Mouse (Mus musculus): ENCODE data around the gene Tm9sf1. TPM values are rescaled to one million over a fixed set of nuclear protein-coding genes. Genes with fewer than 3 reads are reported as not detected.

The Tm9sf1 gene
- total and polyA plus RNA-seq, 3 experiments = 36.1 to 65.3 (median 51.3) TPM

DNA sequence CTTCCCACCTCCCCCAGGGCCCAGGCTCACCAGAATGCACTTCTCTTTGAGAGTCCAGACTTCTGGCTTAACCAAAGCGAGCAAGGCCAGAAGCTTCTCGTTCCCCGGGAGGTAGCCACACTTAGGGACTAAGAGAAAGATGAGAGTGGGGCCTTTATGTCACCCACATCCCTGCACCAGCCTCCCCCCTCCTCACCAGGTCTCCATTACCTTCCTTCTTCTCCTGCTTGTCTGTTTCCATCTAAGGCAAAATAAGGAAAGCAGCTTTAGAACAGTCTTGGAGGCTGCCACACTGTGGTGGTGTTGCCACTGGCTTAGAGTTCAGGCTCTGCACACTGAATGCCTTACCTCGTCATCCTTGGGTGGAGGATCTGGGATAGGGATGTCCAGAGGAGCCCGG lies 54.3 kb downstream of the Tm9sf1 start:
- Histone ChIP-seq H3K27ac (ENCODE audit: insufficient read depth, low read depth) (peak overlapping the region; percentile 97), H3K36me3 (replicated peaks in 1 of 2; ENCODE audit: control insufficient read depth in 1 of 2, insufficient read depth in 1 of 2, low read length in 1 of 2) (peaks cover 22 to 45% of the 10 kb centered on the region in 2 experiments), H3K9me3 (replicated peaks; ENCODE audit: low read length) (no peaks in the 10 kb centered on the region), H3K9ac (ENCODE audit: insufficient read depth, low read depth) (peak overlapping the region; percentile 89), H3K4me3 (replicated peaks in 1 of 3; ENCODE audit: low read depth in 2 of 3, low read length in 2 of 3, poor library complexity in 1 of 3) (peak overlapping the region; percentile 79 to 94 (median 91)), H3K4me1 (ENCODE audit: control insufficient read depth in 1 of 2, insufficient read depth in 2 of 2) (peaks cover 8 to 64% of the 10 kb centered on the region in 2 experiments), H3K79me2 (replicated peaks; ENCODE audit: control insufficient read depth, extremely low read depth, insufficient read depth, poor library complexity, severe bottlenecking) (peaks cover 35% of the 10 kb centered on the region), H3K27me3 (replicated peaks) (no peaks in the 10 kb centered on the region), H3K4me2 (ENCODE audit: insufficient read depth, low read depth, poor library complexity, severe bottlenecking) (peak overlapping the region; percentile 96)
- no peak for DNase-seq (ENCODE audit: extremely low read depth)
- in situ Hi-C loops (cut with MboI; ENCODE audit: low pct_ligation_motif_present, low pct_unique_long_range_greater_than_20kb, low sequenced_read_pairs) = no loop called here
- TF ChIP-seq RAD21 (IDR thresholded peaks at IDR 0.05; ENCODE audit: low read depth, low read length) (no peak), POLR2A (IDR thresholded peaks at IDR 0.05; ENCODE audit: low read depth, low read length) (no peak), TCF12 (IDR thresholded peaks at IDR 0.05; ENCODE audit: low read depth, low read length) (no peak), NELFE (IDR thresholded peaks at IDR 0.05; ENCODE audit: low read depth, low read length) (no peak), USF1 (IDR thresholded peaks at IDR 0.05; ENCODE audit: low read depth, low read length) (no peak), CHD1 (IDR thresholded peaks at IDR 0.05; ENCODE audit: low read depth, low read length) (no peak), JUND (conservative IDR thresholded peaks at IDR 0.05; ENCODE audit: low read depth, low read length) (no peak), SIN3A (IDR thresholded peaks at IDR 0.05; ENCODE audit: low read length) (no peak), ZMIZ1 (IDR thresholded peaks at IDR 0.05; ENCODE audit: low read depth, low read length) (no peak), BHLHE40 (IDR thresholded peaks at IDR 0.05; ENCODE audit: low read depth, low read length) (no peak), POLR2AphosphoS2 (IDR thresholded peaks at IDR 0.05; ENCODE audit: low read depth, low read length) (no peak)
- dilution Hi-C loops (cut with MboI; ENCODE audit: extremely low pct_ligation_motif_present, extremely low pct_unique_long_range_greater_than_20kb, low sequenced_read_pairs) = no loop called here

DNA sequence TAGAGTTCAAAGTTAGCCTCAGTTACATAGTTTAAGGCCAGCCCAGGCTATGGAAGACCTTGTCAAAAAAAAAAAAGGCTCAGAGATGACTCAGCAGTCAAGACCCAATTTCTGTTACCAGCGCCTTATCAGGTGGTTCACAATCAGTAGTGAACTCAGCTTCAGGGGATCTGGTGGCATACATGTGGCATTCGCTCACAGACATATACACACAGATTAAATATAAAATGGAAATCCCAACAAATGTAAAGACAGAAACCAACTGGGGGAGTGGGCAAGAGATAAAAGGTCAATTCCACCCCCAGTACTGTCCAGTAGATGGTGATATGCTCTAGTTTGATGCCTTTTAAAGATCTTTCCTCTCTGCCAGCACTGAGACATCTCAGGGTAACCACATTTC lies 57.5 kb downstream of the Tm9sf1 start:
- no peak overlapping the region for H3K4me3 ChIP-seq (replicated peaks in 1 of 3; ENCODE audit: low read depth in 2 of 3, low read length in 2 of 3, poor library complexity in 1 of 3)
- H3K27ac ChIP-seq (ENCODE audit: insufficient read depth, low read depth) = peak overlapping the region; percentile 83
- no peak overlapping the region for H3K9ac ChIP-seq (ENCODE audit: insufficient read depth, low read depth)
- dilution Hi-C loops (cut with MboI; ENCODE audit: extremely low pct_ligation_motif_present, extremely low pct_unique_long_range_greater_than_20kb, low sequenced_read_pairs) (no loop called here), in situ Hi-C loops (cut with MboI; ENCODE audit: low pct_ligation_motif_present, low pct_unique_long_range_greater_than_20kb, low sequenced_read_pairs) (no loop called here)
- H3K9me3 ChIP-seq (replicated peaks; ENCODE audit: low read length) = no peaks in the 10 kb centered on the region
- H3K36me3 ChIP-seq (replicated peaks in 1 of 2; ENCODE audit: control insufficient read depth in 1 of 2, insufficient read depth in 1 of 2, low read length in 1 of 2) = peaks cover 24 to 52% of the 10 kb centered on the region in 2 experiments
- no peak overlapping the region for H3K4me2 ChIP-seq (ENCODE audit: insufficient read depth, low read depth, poor library complexity, severe bottlenecking)
- no peaks in the 10 kb centered on the region for H3K27me3 ChIP-seq (replicated peaks)
- H3K79me2 ChIP-seq (replicated peaks; ENCODE audit: control insufficient read depth, extremely low read depth, insufficient read depth, poor library complexity, severe bottlenecking) = peaks cover 23% of the 10 kb centered on the region
- H3K4me1 ChIP-seq (ENCODE audit: control insufficient read depth in 1 of 2, insufficient read depth in 2 of 2) = peaks cover 8 to 57% of the 10 kb centered on the region in 2 experiments
- DNase-seq (ENCODE audit: extremely low read depth) = no peak
- TF ChIP-seq SIN3A (IDR thresholded peaks at IDR 0.05; ENCODE audit: low read length) (no peak), IRF4 (IDR thresholded peaks at IDR 0.05; ENCODE audit: low read depth, low read length) (no peak), JUND (conservative IDR thresholded peaks at IDR 0.05; ENCODE audit: low read depth, low read length) (no peak), NELFE (IDR thresholded peaks at IDR 0.05; ENCODE audit: low read depth, low read length) (no peak), ZC3H11A (IDR thresholded peaks at IDR 0.05; ENCODE audit: low read depth, low read length) (no peak), KAT2A (IDR thresholded peaks at IDR 0.05; ENCODE audit: insufficient replicate concordance, low read length) (no peak), POLR2AphosphoS2 (IDR thresholded peaks at IDR 0.05; ENCODE audit: low read depth, low read length) (no peak), BHLHE40 (IDR thresholded peaks at IDR 0.05; ENCODE audit: low read depth, low read length) (no peak), USF2 (conservative IDR thresholded peaks at IDR 0.05; ENCODE audit: low read depth, low read length) (no peak), ETS1 (conservative IDR thresholded peaks at IDR 0.05; ENCODE audit: low read depth, low read length) (no peak), ZNF384 (IDR thresholded peaks at IDR 0.05; ENCODE audit: low read depth, low read length) (peak; percentile 82), RAD21 (IDR thresholded peaks at IDR 0.05; ENCODE audit: low read depth, low read length) (peak; percentile 43), MAZ (IDR thresholded peaks at IDR 0.05; ENCODE audit: low read depth, low read length) (no peak), CHD2 (IDR thresholded peaks at IDR 0.05; ENCODE audit: low read length) (no peak), MEF2A (IDR thresholded peaks at IDR 0.05; ENCODE audit: borderline replicate concordance, low read depth, low read length) (no peak), USF1 (IDR thresholded peaks at IDR 0.05; ENCODE audit: low read depth, low read length) (no peak), CTCF (conservative IDR thresholded peaks at IDR 0.05 in 1 of 2, IDR thresholded peaks at IDR 0.05 in 1 of 2; ENCODE audit: low read depth in 2 of 2, low read length in 2 of 2) (peak in 1 of 2 experiments; percentile 59; a peak in 2 of 4 replicates), SMC3 (IDR thresholded peaks at IDR 0.05; ENCODE audit: low read depth, low read length) (peak; percentile 19; the same call in 1 of the 2 replicates), E2F4 (IDR thresholded peaks at IDR 0.05; ENCODE audit: insufficient replicate concordance, low read depth, low read length) (no peak), EP300 (IDR thresholded peaks at IDR 0.05; ENCODE audit: low read length) (no peak), JUN (IDR thresholded peaks at IDR 0.05; ENCODE audit: insufficient read depth, low read depth, low read length) (no peak), MYC (IDR thresholded peaks at IDR 0.05; ENCODE audit: low read depth, low read length) (peak; percentile 41; the same call in 1 of the 2 replicates), HCFC1 (IDR thresholded peaks at IDR 0.05; ENCODE audit: low read depth, low read length) (no peak), NRF1 (IDR thresholded peaks at IDR 0.05; ENCODE audit: low read depth, low read length) (no peak), TBP (conservative IDR thresholded peaks at IDR 0.05; ENCODE audit: low read depth, low read length) (no peak), MXI1 (IDR thresholded peaks at IDR 0.05; ENCODE audit: low read depth, low read length) (no peak), MAX (IDR thresholded peaks at IDR 0.05; ENCODE audit: low read length) (no peak), ZMIZ1 (IDR thresholded peaks at IDR 0.05; ENCODE audit: low read depth, low read length) (no peak), RCOR1 (conservative IDR thresholded peaks at IDR 0.05; ENCODE audit: low read depth, low read length) (no peak), UBTF (IDR thresholded peaks at IDR 0.05; ENCODE audit: low read depth, low read length) (no peak)

All from CH12.LX (cell line).